Mouse (Mus musculus) spleen, postnatal 0 days (tissue): ENCODE measurements around the gene Mlycd. TPM values are rescaled to one million over a fixed set of nuclear protein-coding genes. Genes with fewer than 3 reads are reported as not detected.

ENCODE experiments used
- polyA plus RNA-seq: library from polyadenylated mRNA; unstranded; fragments of >200 nt; fragmentation: Nextera tagmentation; extraction: Ambion mirVana; gene quantifications from 2 replicates; pipeline ENCODE4 v1.2.1, GENCODE M21; 2015

Mlycd gene
- polyA plus RNA-seq: 6.4 and 8.5 TPM in 2 replicates

DNA sequence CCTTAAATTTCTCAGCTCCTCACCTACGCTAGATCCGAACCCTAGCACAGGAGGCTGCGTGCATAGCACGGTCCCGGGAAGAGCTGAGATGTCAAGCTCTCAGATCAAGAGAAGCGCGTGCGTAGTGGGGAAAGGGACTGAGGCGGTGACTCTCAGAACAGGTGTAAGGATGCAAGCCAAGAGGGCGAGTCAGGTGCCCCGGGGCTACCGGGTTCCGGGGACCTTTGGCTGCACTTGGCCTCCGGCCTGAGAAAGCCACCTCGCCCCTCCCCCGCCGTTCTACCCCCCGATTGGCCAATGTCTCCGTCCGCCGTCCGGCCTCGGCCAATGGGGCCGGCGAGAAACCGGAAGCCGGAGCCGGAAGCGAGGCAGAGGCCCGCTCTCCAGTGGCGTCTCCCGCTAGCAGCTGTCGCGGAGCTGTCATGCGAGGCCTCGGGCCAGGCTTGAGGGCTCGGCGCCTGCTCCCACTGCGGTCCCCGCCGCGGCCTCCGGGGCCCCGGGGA, at the start of gene Mlycd:
Gene Mlycd (plus strand): TSS at position 355 of the 503 bp plus-strand sequence.

DNA sequence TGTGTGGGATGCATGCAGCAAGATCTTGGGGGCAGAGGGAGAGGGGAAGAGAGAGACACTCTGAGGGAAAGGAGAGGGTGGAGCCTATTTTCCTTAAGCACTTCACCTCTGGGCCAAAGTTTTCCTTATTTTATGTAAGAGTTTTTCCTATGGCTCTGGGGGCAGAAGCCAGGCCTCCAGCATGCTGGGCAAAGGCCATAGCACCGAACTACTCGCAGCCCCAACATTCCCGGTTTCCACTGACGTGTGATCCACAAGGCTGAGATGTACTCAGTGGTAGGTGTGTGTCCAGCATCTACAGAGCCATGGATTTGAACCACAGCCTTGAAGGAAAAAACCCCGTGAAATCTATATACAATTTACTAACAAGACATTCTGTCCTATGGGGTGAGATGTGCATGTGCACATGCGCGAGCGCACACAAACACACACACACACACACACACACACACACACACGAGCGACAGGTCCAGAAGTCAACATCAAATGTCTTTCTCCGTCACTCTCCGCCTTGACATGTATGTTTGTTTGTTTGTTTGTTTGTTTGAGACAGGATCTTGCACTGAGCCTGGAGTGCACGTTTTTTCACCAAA, 39.0 kb downstream of the Mlycd start, which contains the start of gene Osgin1:
Gene Osgin1 (plus strand): TSS at position 543 of the 593 bp plus-strand sequence.

GRCm38 (mm10) chr8:119446211-119446989, 51.7 kb downstream of the Mlycd start, which contains the start of gene Necab2:
Gene Necab2, plus strand, starts transcription at chr8:119446719.

Other genes starting within 250 kb of the Mlycd start
- gene Hsbp1, start 50.4 kb upstream of the Mlycd start, polyA plus RNA-seq: 111 and 126 TPM in 2 replicates
- gene Osgin1, start 39.2 kb downstream of the Mlycd start, polyA plus RNA-seq: 3.2 and 3.8 TPM in 2 replicates
- gene Necab2, start 51.8 kb downstream of the Mlycd start, polyA plus RNA-seq: 0.10 and 0.17 TPM in 2 replicates
- gene Slc38a8, start 106.8 kb downstream of the Mlycd start, polyA plus RNA-seq: 0.05 TPM in 1 of 2 replicates, not detected in the other
- 28.4 and 30.8 TPM in 2 replicates for gene Mbtps1, start 163.9 kb downstream of the Mlycd start, polyA plus RNA-seq
- gene Hsdl1, start 180.3 kb downstream of the Mlycd start, polyA plus RNA-seq: 22.4 and 25.1 TPM in 2 replicates
- gene Dnaaf1, start 180.4 kb downstream of the Mlycd start, polyA plus RNA-seq: 0.06 TPM in 1 of 2 replicates, not detected in the other
- 8.2 and 9.6 TPM in 2 replicates for gene Taf1c, start 210.3 kb downstream of the Mlycd start, polyA plus RNA-seq
- gene Adad2, start 217.9 kb downstream of the Mlycd start, polyA plus RNA-seq: not detected in 2 replicates
- 0.04 and 0.06 TPM in 2 replicates for gene Kcng4, start 240.8 kb downstream of the Mlycd start, polyA plus RNA-seq